Mouse (Mus musculus) liver, postnatal 0 days (tissue): ENCODE measurements at regions not wholly inside any gene's neighbourhood (a gene's known extent, or its start where the extent isn't known, plus 50 kb on each side); places are given as distances from the start of the nearest gene placed in this dataset.

Experiments
- ATAC-seq: fragments of 200-750 bp; cut with Nextera tagmentation; 2 replicates; pipeline ENCODE4 v1.8.0; 2017; ENCODE audit warnings: mild to moderate bottlenecking, moderate library complexity
- DNase-seq: peaks from one replicate; pipeline ENCODE4 v3.0.0-alpha.2; 2016
- H3K27ac ChIP-seq: fragments of 300-500 bp; sonication (generic); 2 replicates; pipeline ENCODE4 v1.5.1; 2014; ENCODE audit warnings: antibody characterized with exemption, moderate library complexity, mild to moderate bottlenecking, low read depth
- H3K27me3 ChIP-seq: fragments of 300-500 bp; sonication (generic); 2 replicates; pipeline ENCODE4 v1.6.1; 2014; ENCODE audit warnings: low read length, control low read depth, mixed read lengths; ENCODE audit not compliant: insufficient read depth
- H3K36me3 ChIP-seq: fragments of 300-500 bp; sonication (generic); replicated peaks from 2 replicates; pipeline ENCODE4 v1.6.1; 2014; ENCODE audit warnings: mild to moderate bottlenecking, control low read depth, low read length, moderate library complexity, mixed read lengths; ENCODE audit not compliant: insufficient read depth
- H3K4me1 ChIP-seq: fragments of 300-500 bp; sonication (generic); 2 replicates; pipeline ENCODE4 v1.6.1; 2014; ENCODE audit warnings: antibody characterized with exemption, mild to moderate bottlenecking, control low read depth; ENCODE audit not compliant: insufficient read depth
- H3K4me2 ChIP-seq: fragments of 300-500 bp; sonication (generic); 2 replicates; pipeline ENCODE4 v1.6.1; 2014; ENCODE audit warnings: low read depth, mild to moderate bottlenecking, low read length, moderate library complexity, mixed read lengths
- H3K4me3 ChIP-seq: fragments of 300-500 bp; sonication (generic); 2 replicates; pipeline ENCODE4 v1.5.1; 2014; ENCODE audit warnings: low read depth, low read length
- H3K9ac ChIP-seq: fragments of 300-500 bp; sonication (generic); replicated peaks from 2 replicates; pipeline ENCODE4 v1.6.1; 2014; ENCODE audit warnings: mild to moderate bottlenecking, moderate library complexity
- H3K9me3 ChIP-seq: fragments of 300-500 bp; sonication (generic); 2 replicates; pipeline ENCODE4 v1.6.1; 2016; ENCODE audit warnings: mild to moderate bottlenecking, control low read depth, low read length, mixed read lengths
- CTCF ChIP-seq: sonication (generic); IDR thresholded peaks from 2 replicates; pipeline ENCODE4 v1.5.1; 2016; ENCODE audit warnings: antibody characterized with exemption, low read depth
- EP300 ChIP-seq: IDR thresholded peaks from 2 replicates; pipeline ENCODE4 v1.6.1; 2016; ENCODE audit warnings: antibody characterized with exemption, low read depth, mild to moderate bottlenecking
- WGBS: fragments of 180-500 bp; shearing (Covaris S2); extraction: QIAGEN DNeasy Blood & Tissue Kit; methylation state at CpG from one replicate; pipeline ENCODE4 v1.1.7; 2014; ENCODE audit not compliant: insufficient replicate concordance; 5-methylcytosine and 5-hydroxymethylcytosine counted together

DNA sequence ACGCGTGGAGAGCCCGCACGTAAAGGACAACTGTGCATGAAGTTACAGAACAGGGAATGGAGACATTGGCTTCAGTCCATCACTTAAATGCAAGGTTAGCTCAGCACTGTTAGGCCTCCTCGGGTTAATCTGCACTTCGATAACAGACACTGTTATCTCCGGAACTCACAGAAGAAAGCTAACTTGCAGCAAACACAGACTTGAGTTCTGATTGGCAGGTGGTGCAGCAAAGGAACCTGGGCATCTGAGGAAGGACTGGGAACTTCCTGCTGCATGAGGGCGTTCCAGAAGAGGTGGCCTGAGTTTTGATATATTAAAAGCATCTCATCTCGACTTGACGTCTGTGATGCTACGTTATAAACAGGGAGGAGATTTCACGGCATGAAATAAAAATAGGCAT lies 620.3 kb upstream of the Cdh11 start:
- DNase-seq = no peak

GRCm38 (mm10) chr8:103406921-103407320 lies 621.5 kb upstream of the Cdh11 start:
- no peak for ATAC-seq
- no peaks in the 10 kb centered on the region for H3K27me3 ChIP-seq
- DNase-seq = no peak
- no peaks in the 10 kb centered on the region for H3K9me3 ChIP-seq
- no peak overlapping the region for H3K9ac ChIP-seq
- H3K4me1 ChIP-seq = no peaks in the 10 kb centered on the region
- no peaks in the 10 kb centered on the region for H3K36me3 ChIP-seq
- no peak overlapping the region for H3K4me3 ChIP-seq
- no peak overlapping the region for H3K27ac ChIP-seq
- no peak overlapping the region for H3K4me2 ChIP-seq
- no peak for TF ChIP-seq EP300
- TF ChIP-seq CTCF = no peak
- WGBS = 66% methylated on average over 2 of the region's 2 CpGs

More for the DNA sequence above, 620.3 kb upstream of the Cdh11 start:
- H3K4me3 ChIP-seq = no peak overlapping the region
- no peaks in the 10 kb centered on the region for H3K27me3 ChIP-seq
- H3K27ac ChIP-seq = no peak overlapping the region
- 63% methylated on average over 12 of the region's 12 CpGs for WGBS
- no peaks in the 10 kb centered on the region for H3K9me3 ChIP-seq
- no peak overlapping the region for H3K4me2 ChIP-seq
- H3K4me1 ChIP-seq = no peaks in the 10 kb centered on the region
- TF ChIP-seq EP300 (no peak), CTCF (no peak)
- no peaks in the 10 kb centered on the region for H3K36me3 ChIP-seq
- H3K9ac ChIP-seq = no peak overlapping the region
- ATAC-seq = no peak

DNA sequence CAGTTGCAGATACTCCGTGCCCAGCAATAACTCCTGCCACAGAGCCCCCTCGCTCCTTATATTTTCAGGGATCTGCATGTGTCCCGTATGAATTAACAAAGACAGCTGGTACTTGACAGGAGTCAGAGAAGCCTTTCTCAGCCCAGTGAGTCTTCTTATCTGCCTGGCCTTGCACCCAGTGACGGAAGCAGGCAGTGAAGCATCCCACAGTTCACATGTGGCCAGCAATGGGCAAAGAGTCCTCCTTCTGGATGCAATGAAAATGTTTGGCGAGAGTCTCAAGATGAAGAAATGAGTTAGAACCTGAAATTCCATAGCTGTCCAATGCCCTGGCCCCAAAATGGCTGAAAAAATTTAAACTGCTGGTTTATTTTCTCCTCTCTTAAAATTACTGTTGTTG lies 622.2 kb upstream of the Cdh11 start:
- WGBS = 79% methylated on average over 5 of the region's 5 CpGs
- Histone ChIP-seq H3K36me3 (no peaks in the 10 kb centered on the region), H3K27me3 (no peaks in the 10 kb centered on the region), H3K27ac (no peak overlapping the region), H3K4me3 (no peak overlapping the region), H3K4me1 (no peaks in the 10 kb centered on the region), H3K9ac (no peak overlapping the region), H3K9me3 (no peaks in the 10 kb centered on the region), H3K4me2 (no peak overlapping the region)
- TF ChIP-seq EP300 (no peak), CTCF (no peak)
- ATAC-seq (no peak), DNase-seq (no peak)

DNA sequence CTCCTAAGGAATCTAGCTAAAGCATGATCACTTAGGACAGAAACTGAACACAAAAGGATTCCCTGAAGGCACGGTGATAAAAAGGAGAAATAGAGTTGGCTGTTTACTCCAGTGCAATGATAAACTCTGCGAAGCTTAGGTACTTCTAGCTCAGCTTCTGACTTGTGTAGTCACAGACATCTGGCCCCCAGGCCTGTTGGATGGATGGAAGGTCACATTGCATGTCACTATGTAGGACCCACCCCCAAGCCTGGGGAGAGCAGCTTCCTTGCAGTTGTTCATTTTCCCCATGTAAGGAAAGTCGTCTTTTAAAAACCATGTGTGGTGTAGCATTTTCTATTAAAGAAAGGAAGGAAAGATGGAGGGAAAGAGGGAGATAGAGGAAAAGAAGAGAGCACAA lies 623.0 kb upstream of the Cdh11 start:
- H3K4me2 ChIP-seq = no peak overlapping the region
- no peaks in the 10 kb centered on the region for H3K36me3 ChIP-seq
- ATAC-seq (no peak), DNase-seq (no peak)
- H3K27me3 ChIP-seq = no peaks in the 10 kb centered on the region
- 76% methylated on average over 3 of the region's 3 CpGs for whole genome bisulfite sequencing
- no peak overlapping the region for H3K27ac ChIP-seq
- TF ChIP-seq EP300 (no peak), CTCF (no peak)
- H3K9me3 ChIP-seq = no peaks in the 10 kb centered on the region
- no peaks in the 10 kb centered on the region for H3K4me1 ChIP-seq
- no peak overlapping the region for H3K4me3 ChIP-seq
- no peak overlapping the region for H3K9ac ChIP-seq

DNA sequence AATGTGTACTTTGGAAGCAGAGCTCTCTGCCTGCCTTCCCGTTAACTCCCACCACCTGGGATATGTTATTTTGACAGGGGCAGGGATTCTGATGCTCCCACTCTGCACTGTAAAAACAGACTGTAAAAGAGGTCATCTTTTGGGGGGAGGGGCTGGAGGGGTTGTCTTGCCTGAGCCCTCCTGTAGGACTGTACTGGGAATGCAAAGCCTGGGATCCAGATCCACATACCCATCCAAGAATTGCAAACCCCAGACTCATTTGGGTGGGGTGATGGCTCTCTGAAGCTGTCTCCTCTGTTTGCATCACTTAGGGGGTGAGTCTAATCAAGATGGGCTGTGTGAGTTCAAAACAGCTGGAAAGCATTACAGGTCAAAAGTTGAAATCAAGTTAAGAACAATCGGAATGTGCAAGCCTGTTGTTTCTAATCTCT lies 623.7 kb upstream of the Cdh11 start:
- no peak overlapping the region for H3K27ac ChIP-seq
- no peaks in the 10 kb centered on the region for H3K27me3 ChIP-seq
- H3K4me1 ChIP-seq = no peaks in the 10 kb centered on the region
- TF ChIP-seq CTCF = no peak
- no peak for TF ChIP-seq EP300
- H3K9ac ChIP-seq = no peak overlapping the region
- no peaks in the 10 kb centered on the region for H3K9me3 ChIP-seq
- DNase-seq (no peak), ATAC-seq (no peak)
- no peak overlapping the region for H3K4me2 ChIP-seq
- 38% methylated on average over 2 of the region's 2 CpGs for WGBS
- no peak overlapping the region for H3K4me3 ChIP-seq
- no peaks in the 10 kb centered on the region for H3K36me3 ChIP-seq

GRCm38 (mm10) chr8:103412731-103413130 lies 627.3 kb upstream of the Cdh11 start:
- H3K4me3 ChIP-seq = no peak overlapping the region
- no peaks in the 10 kb centered on the region for H3K27me3 ChIP-seq
- no peaks in the 10 kb centered on the region for H3K4me1 ChIP-seq
- no peak overlapping the region for H3K4me2 ChIP-seq
- ATAC-seq = no peak
- no peak overlapping the region for H3K9ac ChIP-seq
- no peaks in the 10 kb centered on the region for H3K9me3 ChIP-seq
- TF ChIP-seq EP300 (no peak), CTCF (no peak)
- DNase-seq = no peak
- H3K36me3 ChIP-seq = no peaks in the 10 kb centered on the region
- WGBS = 68% methylated on average over 7 of the region's 7 CpGs
- no peak overlapping the region for H3K27ac ChIP-seq
